8 mouse cellular contexts compared by ENCODE assay signal in the genomic region with DNA sequence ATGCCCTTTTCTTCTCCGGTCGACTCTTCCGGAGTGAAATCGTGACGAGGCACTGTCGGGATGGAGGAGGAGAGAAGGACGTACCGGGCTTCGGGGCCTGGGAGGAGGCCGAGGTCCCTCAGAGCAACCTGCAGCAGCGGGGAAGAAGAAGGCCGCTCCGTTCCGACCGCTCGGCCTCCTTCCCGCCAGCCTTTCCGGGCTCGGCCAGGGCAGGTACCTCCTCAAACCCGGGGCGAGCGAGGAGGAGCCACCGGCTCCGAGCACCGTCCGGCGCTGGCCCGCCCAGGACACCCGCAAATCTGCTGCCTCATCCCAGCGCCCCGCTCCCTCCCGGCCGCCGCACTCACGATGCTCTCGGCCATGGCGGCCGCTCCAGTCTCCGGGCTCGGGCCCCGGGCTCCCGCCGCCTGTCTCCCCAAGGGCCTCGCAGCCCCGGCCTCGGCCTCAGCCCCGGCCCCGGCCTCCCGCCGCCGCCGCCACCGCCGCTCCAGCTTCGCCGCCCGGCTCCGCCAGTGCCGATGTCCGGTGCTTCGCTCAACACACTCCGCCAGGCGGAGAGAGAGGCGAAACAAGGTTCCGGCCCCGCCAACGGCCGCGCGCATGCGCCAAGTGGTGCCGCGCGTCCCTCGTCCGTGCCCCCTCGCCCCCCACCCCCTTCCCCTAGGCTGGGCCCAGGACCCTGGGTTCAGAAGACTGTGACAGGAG. TPM values are rescaled to one million over a fixed set of nuclear protein-coding genes. Genes with fewer than 3 reads are reported as not detected.
DNase-seq lines count a peak whose midpoint lies in the region; ATAC-seq and TF ChIP-seq lines count a peak whose summit lies in the region.

Nploc4 (minus strand) TSS at position 557 of the 705 bp plus-strand sequence.

- H3K9me3 ChIP-seq in embryonic facial prominence, embryonic 13.5 days: no peaks in the 10 kb centered on the region
- no peaks in the 10 kb centered on the region for H3K9me3 ChIP-seq in limb, embryonic 10.5 days (replicated peaks)
- no peaks in the 10 kb centered on the region for H3K9me3 ChIP-seq in midbrain, embryonic 12.5 days

- peak; percentile 79; the same call in 1 of the 2 replicates for TF ChIP-seq POLR2A in small intestine, adult 2 months (IDR thresholded peaks at IDR 0.05; ENCODE audit: low read depth, low read length)

- H3K4me2 ChIP-seq in embryonic facial prominence, embryonic 13.5 days: peak within 1 kb of the TSS; percentile 89
- H3K4me2 ChIP-seq in midbrain, embryonic 12.5 days (replicated peaks): peak within 1 kb of the TSS; percentile 86

- H3K4me1 ChIP-seq in embryonic facial prominence, embryonic 13.5 days: peaks cover 12% of the 10 kb centered on the region
- H3K4me1 ChIP-seq in limb, embryonic 10.5 days: peaks cover 18% of the 10 kb centered on the region
- H3K4me1 ChIP-seq in midbrain, embryonic 12.5 days: peaks cover 13% of the 10 kb centered on the region
- peaks cover 4% of the 10 kb centered on the region for H3K4me1 ChIP-seq in small intestine, adult 2 months (ENCODE audit: control insufficient read depth, insufficient read depth, insufficient read length, low read length)

- H3K27ac ChIP-seq in embryonic facial prominence, embryonic 13.5 days: peak within 1 kb of the TSS; percentile 81
- H3K27ac ChIP-seq in limb, embryonic 10.5 days: peak within 1 kb of the TSS; percentile 97
- H3K27ac ChIP-seq in midbrain, embryonic 12.5 days (replicated peaks): peak within 1 kb of the TSS; percentile 83
- peak within 1 kb of the TSS; percentile 54 for H3K27ac ChIP-seq in small intestine, adult 2 months (ENCODE audit: insufficient read depth, low read depth, low read length)

- no peaks in the 10 kb centered on the region for H3K27me3 ChIP-seq in embryonic facial prominence, embryonic 13.5 days
- H3K27me3 ChIP-seq in limb, embryonic 10.5 days (ENCODE audit: low read depth, poor library complexity, severe bottlenecking): no peaks in the 10 kb centered on the region
- H3K27me3 ChIP-seq in midbrain, embryonic 12.5 days: no peaks in the 10 kb centered on the region
- H3K27me3 ChIP-seq in small intestine, adult 2 months (ENCODE audit: control insufficient read depth, insufficient read depth, low read length): no peaks in the 10 kb centered on the region

- no peak for TF ChIP-seq CTCF in small intestine, adult 2 months (IDR thresholded peaks at IDR 0.05; ENCODE audit: extremely low read depth, insufficient read length, insufficient replicate concordance, low read depth, low read length)

- DNase-seq in 3T3-L1 (ENCODE audit: low read depth, low spot score): peak; percentile 79
- peak; percentile 91 to 92 for DNase-seq in adrenal gland, postnatal 36 days
- peak; percentile 89 to 93 for DNase-seq in heart, adult 18-20 months
- DNase-seq in kidney, adult 18-20 months: peak; percentile 90
- peak; percentile 97 for DNase-seq in limb, embryonic 10.5 days (ENCODE audit: low spot score)

- ATAC-seq in embryonic facial prominence, embryonic 13.5 days (ENCODE audit: insufficient number of reproducible peaks, insufficient read depth, low FRiP score, low TSS enrichment, low read depth): peak; percentile 84
- ATAC-seq in midbrain, embryonic 12.5 days (ENCODE audit: low FRiP score, low read depth): peak; percentile 84

- H3K4me3 ChIP-seq in embryonic facial prominence, embryonic 13.5 days: peak within 1 kb of the TSS; percentile 99
- H3K4me3 ChIP-seq in limb, embryonic 10.5 days: peak within 1 kb of the TSS; percentile 99
- H3K4me3 ChIP-seq in midbrain, embryonic 12.5 days: peak within 1 kb of the TSS; percentile 99
- peak within 1 kb of the TSS; percentile 92 for H3K4me3 ChIP-seq in small intestine, adult 2 months (ENCODE audit: low read depth, low read length)

- under 1% methylated on average over 77 of the region's 77 CpGs for WGBS in embryonic facial prominence, embryonic 13.5 days
- under 1% methylated on average over 64 of the region's 77 CpGs for WGBS in limb, embryonic 10.5 days
- WGBS in midbrain, embryonic 12.5 days: under 1% methylated on average over 58 of the region's 77 CpGs
- 1% methylated on average over 77 of the region's 77 CpGs for WGBS in small intestine, adult 2 months

- H3K9ac ChIP-seq in embryonic facial prominence, embryonic 13.5 days: peak within 1 kb of the TSS; percentile 98
- H3K9ac ChIP-seq in midbrain, embryonic 12.5 days (replicated peaks): peak within 1 kb of the TSS; percentile 99

- H3K36me3 ChIP-seq in embryonic facial prominence, embryonic 13.5 days: peaks cover 28% of the 10 kb centered on the region
- H3K36me3 ChIP-seq in limb, embryonic 10.5 days: peaks cover 37% of the 10 kb centered on the region
- peaks cover 22% of the 10 kb centered on the region for H3K36me3 ChIP-seq in midbrain, embryonic 12.5 days
- H3K36me3 ChIP-seq in small intestine, adult 2 months (ENCODE audit: control insufficient read depth, insufficient read depth, low read length): peaks cover 16% of the 10 kb centered on the region

RNA-seq across cellular contexts. Expression of gene Nploc4, which starts in this region (rescaled TPM):
- total RNA-seq in adrenal gland, postnatal 36 days (2021): 100 to 1,000 TPM in 1 of 2 experiments, 10 to 100 TPM in 1; 86.2 to 101 TPM
- 34.7 and 37.4 TPM in 2 replicates for polyA plus RNA-seq in embryonic facial prominence, embryonic 13.5 days (2015; fragmentation: Nextera tagmentation; extraction: Ambion mirVana)
- 10 to 100 TPM; 62.0 to 65.2 TPM for total RNA-seq in heart, adult 18-20 months (2021)
- polyA plus RNA-seq in limb, embryonic 10.5 days (2016; fragmentation: Nextera tagmentation; extraction: Ambion mirVana): 55.7 and 56.8 TPM in 2 replicates
- 51.8 and 54.6 TPM in 2 replicates for polyA plus RNA-seq in midbrain, embryonic 12.5 days (2016; fragmentation: Nextera tagmentation; extraction: Ambion mirVana)
- 29.0 and 54.8 TPM in 2 replicates for polyA plus RNA-seq in small intestine, adult 2 months (2012; rRNA removed)

Comparison
In these comparisons a context has a peak if more than half of its experiments do, and no peak if none do; other contexts are left out.
1. Peak in every context shown above with its lines: DNase-seq, ATAC-seq, H3K4me3 ChIP-seq and H3K27ac ChIP-seq.